Mouse (Mus musculus): Measurements from ENCODE around the gene Tgoln1. TPM values are rescaled to one million over a fixed set of nuclear protein-coding genes. Genes with fewer than 3 reads are reported as not detected.

The Tgoln1 gene
- polyA plus RNA-seq, 1 experiment from 2014 or later: 136 TPM

DNA sequence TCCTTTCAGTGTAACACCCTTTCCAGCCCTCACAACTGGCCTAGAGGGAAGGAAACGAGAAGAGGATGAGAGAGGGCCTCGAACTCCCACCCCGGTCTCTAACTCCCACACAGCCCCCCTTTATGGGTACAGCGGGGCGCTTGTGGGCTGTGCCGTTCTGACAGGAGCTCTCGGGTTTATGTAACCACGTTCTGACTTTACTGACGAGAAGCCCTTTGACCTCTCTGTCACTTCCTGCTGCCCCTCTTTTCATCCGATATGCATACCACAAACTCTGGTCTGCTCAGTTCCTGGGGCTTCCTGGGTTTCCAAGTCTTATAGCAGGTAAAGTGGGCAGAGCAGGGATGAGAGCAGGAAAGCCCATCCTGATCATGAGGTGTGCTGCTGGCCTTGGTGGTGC is 17.5 kb upstream of the Tgoln1 start:
- 61% methylated on average over 10 of the region's 10 CpGs for WGBS
- no peak for ATAC-seq
- Histone ChIP-seq H3K9me3 (ENCODE audit: control insufficient read depth) (no peaks in the 10 kb centered on the region), H3K36me3 (ENCODE audit: control insufficient read depth, insufficient read depth) (peaks cover 3% of the 10 kb centered on the region; the same call in 1 of the 2 replicates), H3K27me3 (replicated peaks; ENCODE audit: control insufficient read depth, insufficient read depth, low read length) (no peaks in the 10 kb centered on the region), H3K4me1 (replicated peaks; ENCODE audit: control insufficient read depth, insufficient read depth, low read length) (peaks cover 2% of the 10 kb centered on the region; the same call in 1 of the 2 replicates), H3K4me2 (replicated peaks; ENCODE audit: low read depth) (no peak overlapping the region), H3K4me3 (ENCODE audit: low read depth, low read length) (no peak overlapping the region), H3K27ac (ENCODE audit: low read depth, low read length) (no peak overlapping the region), H3K9ac (ENCODE audit: low read depth, low read length) (no peak overlapping the region)
- no peak for TF ChIP-seq CTCF (IDR thresholded peaks at IDR 0.05; ENCODE audit: low read depth)

DNA sequence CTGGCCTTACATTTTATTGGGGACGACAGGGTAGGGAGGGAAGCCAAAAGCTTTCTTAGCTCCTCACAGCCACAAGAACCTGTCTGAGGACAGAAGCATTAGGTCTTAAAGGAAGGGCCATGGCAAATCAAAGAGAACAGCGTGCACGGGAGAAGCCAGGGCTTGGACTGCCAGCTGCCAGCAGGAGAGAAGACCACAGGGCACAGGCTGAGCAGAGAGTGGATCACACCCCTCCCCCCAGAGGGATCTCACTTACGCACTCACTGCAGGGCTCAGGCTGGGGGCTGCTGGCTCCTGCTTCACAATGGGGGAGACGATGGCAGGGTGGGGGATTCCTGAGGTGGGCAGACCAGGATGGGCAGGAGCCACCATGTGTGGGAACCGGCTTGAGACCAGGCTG is 14.9 kb upstream of the Tgoln1 start:
- 90% methylated on average over 6 of the region's 6 CpGs for WGBS
- Histone ChIP-seq H3K4me2 (replicated peaks; ENCODE audit: low read depth) (no peak overlapping the region), H3K36me3 (ENCODE audit: control insufficient read depth, insufficient read depth) (peaks cover 10% of the 10 kb centered on the region; the same call in 1 of the 2 replicates), H3K27me3 (replicated peaks; ENCODE audit: control insufficient read depth, insufficient read depth, low read length) (no peaks in the 10 kb centered on the region), H3K27ac (ENCODE audit: low read depth, low read length) (no peak overlapping the region), H3K4me1 (replicated peaks; ENCODE audit: control insufficient read depth, insufficient read depth, low read length) (peaks cover 2% of the 10 kb centered on the region; the same call in 1 of the 2 replicates), H3K9me3 (ENCODE audit: control insufficient read depth) (no peaks in the 10 kb centered on the region), H3K4me3 (ENCODE audit: low read depth, low read length) (no peak overlapping the region), H3K9ac (ENCODE audit: low read depth, low read length) (no peak overlapping the region)
- no peak for ATAC-seq
- no peak for TF ChIP-seq CTCF (IDR thresholded peaks at IDR 0.05; ENCODE audit: low read depth)

DNA sequence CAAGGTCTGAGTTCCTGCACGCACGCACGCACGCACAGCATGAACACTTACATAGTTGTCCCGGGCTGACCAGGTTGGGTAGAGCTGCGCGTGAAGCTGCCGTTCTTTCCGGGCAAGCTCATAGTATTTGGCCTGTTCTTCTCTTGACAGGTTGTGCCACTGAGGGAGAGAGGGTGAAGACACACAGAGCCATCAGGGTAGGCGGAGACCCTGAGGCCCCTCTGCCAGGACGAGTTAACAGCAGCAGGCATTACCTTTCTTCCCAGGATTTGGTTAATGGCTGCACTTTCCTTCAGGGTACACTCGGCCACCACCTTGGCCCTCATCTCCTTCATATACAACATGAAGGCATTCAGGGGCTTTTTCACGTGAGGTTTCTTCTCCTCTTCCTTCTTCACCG is 14.2 kb upstream of the Tgoln1 start:
- Histone ChIP-seq H3K36me3 (ENCODE audit: control insufficient read depth, insufficient read depth) (peaks cover 10% of the 10 kb centered on the region; the same call in 1 of the 2 replicates), H3K27me3 (replicated peaks; ENCODE audit: control insufficient read depth, insufficient read depth, low read length) (no peaks in the 10 kb centered on the region), H3K27ac (ENCODE audit: low read depth, low read length) (no peak overlapping the region), H3K4me2 (replicated peaks; ENCODE audit: low read depth) (no peak overlapping the region), H3K9me3 (ENCODE audit: control insufficient read depth) (no peaks in the 10 kb centered on the region), H3K9ac (ENCODE audit: low read depth, low read length) (no peak overlapping the region), H3K4me3 (ENCODE audit: low read depth, low read length) (no peak overlapping the region), H3K4me1 (replicated peaks; ENCODE audit: control insufficient read depth, insufficient read depth, low read length) (no peaks in the 10 kb centered on the region)
- no peak for TF ChIP-seq CTCF (IDR thresholded peaks at IDR 0.05; ENCODE audit: low read depth)
- 87% methylated on average over 14 of the region's 14 CpGs for WGBS
- ATAC-seq: no peak

DNA sequence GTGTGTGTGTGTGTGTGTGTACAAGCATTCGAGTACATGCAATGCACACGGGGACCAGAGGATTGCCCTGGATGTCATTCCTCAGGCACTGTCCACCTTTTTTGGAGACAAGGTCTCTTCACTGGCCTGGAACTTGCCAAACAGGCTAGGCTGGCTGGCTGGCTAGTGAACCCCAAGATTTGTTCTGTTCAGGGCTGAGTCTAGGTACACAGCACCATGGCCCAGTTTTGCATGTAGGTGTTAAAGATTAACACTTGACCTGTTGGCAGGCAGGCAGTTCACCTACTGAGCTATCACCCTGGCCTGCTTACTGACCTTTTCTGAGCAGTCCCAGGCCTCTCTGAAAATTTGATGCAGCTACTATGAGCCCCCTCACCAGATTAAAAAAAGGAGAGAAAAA is 13.6 kb upstream of the Tgoln1 start:
- Histone ChIP-seq H3K36me3 (ENCODE audit: control insufficient read depth, insufficient read depth) (peaks cover 10% of the 10 kb centered on the region; the same call in 1 of the 2 replicates), H3K9ac (ENCODE audit: low read depth, low read length) (no peak overlapping the region), H3K4me3 (ENCODE audit: low read depth, low read length) (no peak overlapping the region), H3K27ac (ENCODE audit: low read depth, low read length) (no peak overlapping the region), H3K4me1 (replicated peaks; ENCODE audit: control insufficient read depth, insufficient read depth, low read length) (no peaks in the 10 kb centered on the region), H3K27me3 (replicated peaks; ENCODE audit: control insufficient read depth, insufficient read depth, low read length) (no peaks in the 10 kb centered on the region), H3K9me3 (ENCODE audit: control insufficient read depth) (no peaks in the 10 kb centered on the region), H3K4me2 (replicated peaks; ENCODE audit: low read depth) (no peak overlapping the region)
- no peak for ATAC-seq
- TF ChIP-seq CTCF (IDR thresholded peaks at IDR 0.05; ENCODE audit: low read depth): no peak
- WGBS: 81% methylated on average over 2 of the region's 2 CpGs

DNA sequence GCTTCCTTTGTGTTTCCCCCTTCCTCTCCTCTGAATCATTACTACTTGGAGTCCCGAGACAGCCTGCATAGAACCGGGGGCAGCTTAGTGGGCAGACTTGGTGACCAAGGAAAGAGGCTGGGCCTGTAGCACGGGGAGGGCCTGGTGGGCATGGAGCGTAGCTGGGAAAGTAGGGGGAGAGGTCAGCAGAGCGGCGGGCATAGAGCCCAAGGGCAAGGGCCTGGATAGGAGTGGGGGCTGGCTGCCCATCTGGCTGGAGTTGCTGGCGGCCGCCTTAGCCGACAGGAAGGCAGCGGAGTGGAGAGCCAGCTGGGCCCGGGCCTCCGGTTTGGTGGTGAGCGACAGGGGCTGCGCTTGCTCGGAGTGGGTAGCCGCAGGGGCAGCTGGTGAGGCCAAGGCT is 10.5 kb upstream of the Tgoln1 start:
- Histone ChIP-seq H3K27me3 (replicated peaks; ENCODE audit: control insufficient read depth, insufficient read depth, low read length) (no peaks in the 10 kb centered on the region), H3K36me3 (ENCODE audit: control insufficient read depth, insufficient read depth) (peaks cover 7% of the 10 kb centered on the region; the same call in 1 of the 2 replicates), H3K4me2 (replicated peaks; ENCODE audit: low read depth) (no peak overlapping the region), H3K9ac (ENCODE audit: low read depth, low read length) (no peak overlapping the region), H3K4me3 (ENCODE audit: low read depth, low read length) (no peak overlapping the region), H3K4me1 (replicated peaks; ENCODE audit: control insufficient read depth, insufficient read depth, low read length) (no peaks in the 10 kb centered on the region), H3K27ac (ENCODE audit: low read depth, low read length) (no peak overlapping the region; the same call in 1 of the 2 replicates), H3K9me3 (ENCODE audit: control insufficient read depth) (no peaks in the 10 kb centered on the region)
- ATAC-seq: no peak; the same call in 1 of the 2 replicates
- TF ChIP-seq CTCF (IDR thresholded peaks at IDR 0.05; ENCODE audit: low read depth): no peak
- WGBS: 88% methylated on average over 16 of the region's 16 CpGs

DNA sequence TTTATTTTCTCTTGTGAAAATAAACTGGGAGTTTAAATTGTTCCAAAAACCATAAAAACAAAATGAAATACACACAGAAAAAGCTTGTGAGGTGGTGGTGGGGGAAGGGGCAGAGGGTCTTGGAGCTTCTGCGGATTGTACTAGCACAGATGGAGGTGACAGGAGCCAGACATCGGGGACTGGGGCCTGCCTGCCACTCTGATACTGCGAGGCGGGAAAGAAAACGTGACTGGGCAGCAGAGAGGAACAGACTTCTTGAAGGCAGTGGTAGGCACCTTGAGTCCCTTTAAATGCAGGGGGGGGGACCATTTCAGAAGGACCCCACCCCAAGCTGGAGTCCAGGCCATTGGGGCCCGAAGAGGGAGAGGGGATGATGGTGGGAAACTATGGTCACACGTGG is 9.6 kb upstream of the Tgoln1 start:
- Histone ChIP-seq H3K9ac (ENCODE audit: low read depth, low read length) (no peak overlapping the region), H3K4me2 (replicated peaks; ENCODE audit: low read depth) (no peak overlapping the region), H3K27ac (ENCODE audit: low read depth, low read length) (no peak overlapping the region), H3K36me3 (ENCODE audit: control insufficient read depth, insufficient read depth) (peaks cover 7% of the 10 kb centered on the region; the same call in 1 of the 2 replicates), H3K4me1 (replicated peaks; ENCODE audit: control insufficient read depth, insufficient read depth, low read length) (no peaks in the 10 kb centered on the region), H3K27me3 (replicated peaks; ENCODE audit: control insufficient read depth, insufficient read depth, low read length) (no peaks in the 10 kb centered on the region), H3K4me3 (ENCODE audit: low read depth, low read length) (no peak overlapping the region), H3K9me3 (ENCODE audit: control insufficient read depth) (no peaks in the 10 kb centered on the region)
- 73% methylated on average over 7 of the region's 7 CpGs for WGBS
- no peak for ATAC-seq
- TF ChIP-seq CTCF (IDR thresholded peaks at IDR 0.05; ENCODE audit: low read depth): no peak
